Comparison of ENCODE assay signal across 17 mouse cellular contexts in genomic region chr4:148075881-148076280, GRCm38 (mm10). TPM values are rescaled to one million over a fixed set of nuclear protein-coding genes. Genes with fewer than 3 reads are reported as not detected.
A peak's percentile ranks its signal among the peaks of the same experiment; 100 is the strongest.
DNase-seq lines count a peak whose midpoint lies in the region; ATAC-seq and TF ChIP-seq lines count a peak whose summit lies in the region.
"Had no signal": no experiment of that assay in that cellular context is flagged by ENCODE, and none has a peak within 500 bp of the region (broad histone marks: within the 10 kb centered on the region; RNA-seq: fewer than 3 reads in every experiment).

No protein-coding gene starts in this region.

- 90% methylated on average over 6 of the region's 6 CpGs for WGBS in hindbrain, embryonic 10.5 days
- WGBS in hindbrain, embryonic 16.5 days = 92% methylated on average over 6 of the region's 6 CpGs

- TF ChIP-seq POLR2A in ES-Bruce4 (IDR thresholded peaks at IDR 0.05; ENCODE audit: insufficient read depth, low read length) (no peak), MEL (IDR thresholded peaks at IDR 0.05; ENCODE audit: control insufficient read depth in 1 of 2, insufficient read depth in 1 of 2, low read depth in 1 of 2, low read length in 2 of 2, poor library complexity in 1 of 2) (no peak)

- no peak for DNase-seq in gastrocnemius, adult 2 months
- DNase-seq in gastrocnemius, postnatal 36 days = no peak
- DNase-seq in hindbrain, embryonic 10.5 days (ENCODE audit: low spot score) = no peak
- DNase-seq in MEL (ENCODE audit: low read depth, low spot score) = no peak
- DNase-seq in frontal cortex, postnatal 14 days (ENCODE audit: low spot score in 2 of 2) = no peak
- DNase-seq: cerebellum, adult 11 months; cerebellum, adult 8-10 months had no signal

- H3K27me3 ChIP-seq in hindbrain, embryonic 10.5 days (ENCODE audit: insufficient read depth, poor library complexity, severe bottlenecking) = peaks cover 6% of the 10 kb centered on the region; the same call in 1 of the 2 replicates
- H3K27me3 ChIP-seq in hindbrain, embryonic 16.5 days (replicated peaks; ENCODE audit: control insufficient read depth, insufficient read depth, low read length) = no peaks in the 10 kb centered on the region
- no peaks in the 10 kb centered on the region for H3K27me3 ChIP-seq in ES-Bruce4 (ENCODE audit: control insufficient read depth, insufficient read depth, low read length, poor library complexity, severe bottlenecking)
- no peaks in the 10 kb centered on the region for H3K27me3 ChIP-seq in MEL (ENCODE audit: control insufficient read depth in 1 of 2, insufficient read depth in 2 of 2, low read length in 2 of 2)
- H3K27me3 ChIP-seq: embryonic facial prominence, embryonic 15.5 days had no signal

- peaks cover 19% of the 10 kb centered on the region for H3K36me3 ChIP-seq in hindbrain, embryonic 10.5 days
- no peaks in the 10 kb centered on the region for H3K36me3 ChIP-seq in hindbrain, embryonic 16.5 days (ENCODE audit: control insufficient read depth, insufficient read depth, low read length)
- peaks cover 14% of the 10 kb centered on the region for H3K36me3 ChIP-seq in ES-Bruce4 (ENCODE audit: control insufficient read depth, insufficient read depth, low read length, poor library complexity, severe bottlenecking)
- H3K36me3 ChIP-seq in MEL (ENCODE audit: control insufficient read depth in 1 of 2, insufficient read depth in 2 of 2, low read length in 2 of 2) = no peaks in the 10 kb centered on the region

- no peaks in the 10 kb centered on the region for H3K9me3 ChIP-seq in hindbrain, embryonic 10.5 days
- H3K9me3 ChIP-seq in hindbrain, embryonic 16.5 days (ENCODE audit: control insufficient read depth, low read length) = no peaks in the 10 kb centered on the region
- H3K9me3 ChIP-seq in ES-Bruce4 (replicated peaks; ENCODE audit: control insufficient read depth, insufficient read depth, low read length, poor library complexity, severe bottlenecking) = no peaks in the 10 kb centered on the region
- no peaks in the 10 kb centered on the region for H3K9me3 ChIP-seq in MEL (replicated peaks; ENCODE audit: insufficient read depth, low read length)
- H3K9me3 ChIP-seq: embryonic facial prominence, embryonic 15.5 days; G1E had no signal

- TF ChIP-seq EP300 in ES-Bruce4 (IDR thresholded peaks at IDR 0.05; ENCODE audit: insufficient read depth, low read depth, low read length) (no peak), MEL (IDR thresholded peaks at IDR 0.05; ENCODE audit: low read depth in 1 of 2, low read length in 2 of 2) (no peak)

- no peak overlapping the region for H3K9ac ChIP-seq in hindbrain, embryonic 16.5 days (ENCODE audit: low read depth, low read length)
- H3K9ac ChIP-seq in ES-Bruce4 (ENCODE audit: low read depth, poor library complexity, severe bottlenecking) = peak overlapping the region; percentile 7; the same call in 1 of the 2 replicates
- peak overlapping the region; percentile 32 for H3K9ac ChIP-seq in MEL (ENCODE audit: control insufficient read depth, low read depth, low read length, poor library complexity, severe bottlenecking)
- H3K9ac ChIP-seq: embryonic facial prominence, embryonic 15.5 days had no signal

- ATAC-seq in hindbrain, embryonic 16.5 days = no peak

- no peak for TF ChIP-seq CTCF in gastrocnemius, adult 2 months (IDR thresholded peaks at IDR 0.05)
- TF ChIP-seq CTCF in ES-Bruce4 (IDR thresholded peaks at IDR 0.05; ENCODE audit: low read depth, low read length) (no peak), MEL (IDR thresholded peaks at IDR 0.05 in 2 of 3, conservative IDR thresholded peaks at IDR 0.05 in 1 of 3; ENCODE audit: control insufficient read depth in 1 of 3, insufficient read depth in 1 of 3, low read depth in 2 of 3, low read length in 3 of 3, poor library complexity in 1 of 3, severe bottlenecking in 1 of 3) (no peak)

- no peak for TF ChIP-seq RAD21 in MEL (IDR thresholded peaks at IDR 0.05; ENCODE audit: low read depth, low read length)

- H3K4me1 ChIP-seq in hindbrain, embryonic 10.5 days (replicated peaks) = peaks cover 18% of the 10 kb centered on the region
- H3K4me1 ChIP-seq in hindbrain, embryonic 16.5 days (ENCODE audit: control insufficient read depth, insufficient read depth, low read depth, low read length) = peaks cover 2% of the 10 kb centered on the region; the same call in 1 of the 2 replicates
- H3K4me1 ChIP-seq in ES-Bruce4 (ENCODE audit: control insufficient read depth, insufficient read depth, low read length) = peaks cover 4% of the 10 kb centered on the region
- H3K4me1 ChIP-seq in MEL (ENCODE audit: control insufficient read depth in 1 of 2, insufficient read depth in 2 of 2, low read length in 2 of 2) = no peaks in the 10 kb centered on the region; a peak in 1 of 4 replicates

- H3K79me2 ChIP-seq in MEL (ENCODE audit: control insufficient read depth, insufficient read depth, low read length, poor library complexity) = no peaks in the 10 kb centered on the region

- H3K4me3 ChIP-seq in gastrocnemius, adult 2 months = no peak overlapping the region
- no peak overlapping the region for H3K4me3 ChIP-seq in hindbrain, embryonic 10.5 days
- H3K4me3 ChIP-seq in hindbrain, embryonic 16.5 days (ENCODE audit: low read length) = no peak overlapping the region
- no peak overlapping the region for H3K4me3 ChIP-seq in ES-Bruce4 (ENCODE audit: low read depth, low read length)
- no peak overlapping the region for H3K4me3 ChIP-seq in MEL (ENCODE audit: control insufficient read depth in 1 of 2, insufficient read depth in 1 of 2, low read depth in 2 of 2, low read length in 2 of 2)

- intact Hi-C loops in gastrocnemius, adult 2 months (cut with DNase I) = no loop called here
- intact Hi-C loops in gastrocnemius, postnatal 36 days (cut with DNase I) = no loop called here

- peak overlapping the region; percentile 72; the same call in 1 of the 2 replicates for H3K27ac ChIP-seq in gastrocnemius, adult 2 months
- peak overlapping the region; percentile 64; the same call in 1 of the 2 replicates for H3K27ac ChIP-seq in hindbrain, embryonic 10.5 days
- no peak overlapping the region for H3K27ac ChIP-seq in hindbrain, embryonic 16.5 days (ENCODE audit: low read depth, low read length)
- no peak overlapping the region for H3K27ac ChIP-seq in ES-Bruce4 (ENCODE audit: insufficient read depth, low read length)
- H3K27ac ChIP-seq in MEL (ENCODE audit: control insufficient read depth, low read depth, low read length) = no peak overlapping the region
- H3K27ac ChIP-seq: embryonic facial prominence, embryonic 15.5 days; kidney, postnatal 0 days had no signal

- no peak overlapping the region for H3K4me2 ChIP-seq in hindbrain, embryonic 16.5 days (ENCODE audit: low read length)

RNA-seq across cellular contexts. Expression of gene Agtrap, which starts 11.9 kb away (rescaled TPM):
- total RNA-seq in gastrocnemius, adult 2 months (2021) = 10 to 100 TPM in 1 of 2 experiments, 1 to 10 TPM in 1; 9.8 to 12.6 TPM
- total RNA-seq in gastrocnemius, postnatal 36 days (2021) = 10 to 100 TPM in 1 of 2 experiments, 1 to 10 TPM in 1; 9.8 to 11.4 TPM
- 15.6 and 15.7 TPM in 2 replicates for polyA plus RNA-seq in hindbrain, embryonic 10.5 days (2016; fragmentation: Nextera tagmentation; extraction: Ambion mirVana)
- polyA plus RNA-seq in hindbrain, embryonic 16.5 days (2015; fragmentation: Nextera tagmentation; extraction: Ambion mirVana) = 7.4 and 9.3 TPM in 2 replicates
- polyA plus RNA-seq in ES-Bruce4 (2011; ENCODE audit: insufficient read depth, insufficient read length, low read depth, missing spikeins) = 48.2 and 60.6 TPM in 2 replicates
- total RNA-seq in MEL (2012; rRNA removed) = 5.0 and 6.4 TPM in 2 replicates
- polyA plus RNA-seq in MEL (2012; ENCODE audit: insufficient read depth in 1 of 2, insufficient read length in 2 of 2, low read depth in 1 of 2, low replicate concordance in 2 of 2, missing spikeins in 1 of 2) = 10 to 100 TPM in 1 of 2 experiments, not detected in 1; 16.0 TPM

RNA-seq across cellular contexts. Expression of gene Mthfr, which starts 37.0 kb away (rescaled TPM):
- 10 to 100 TPM in 1 of 2 experiments, 1 to 10 TPM in 1; 6.9 to 14.2 TPM for total RNA-seq in gastrocnemius, adult 2 months (2021)
- 1 to 10 TPM; 5.6 to 9.6 TPM for total RNA-seq in gastrocnemius, postnatal 36 days (2021)
- 28.1 and 30.0 TPM in 2 replicates for polyA plus RNA-seq in hindbrain, embryonic 10.5 days (2016; fragmentation: Nextera tagmentation; extraction: Ambion mirVana)
- polyA plus RNA-seq in hindbrain, embryonic 16.5 days (2015; fragmentation: Nextera tagmentation; extraction: Ambion mirVana) = 16.5 and 18.5 TPM in 2 replicates
- polyA plus RNA-seq in ES-Bruce4 (2011; ENCODE audit: insufficient read depth, insufficient read length, low read depth, missing spikeins) (9.5 and 13.7 TPM in 2 replicates), MEL (2012; ENCODE audit: insufficient read depth in 1 of 2, insufficient read length in 2 of 2, low read depth in 1 of 2, low replicate concordance in 2 of 2, missing spikeins in 1 of 2) (10 to 100 TPM in 1 of 2 experiments, not detected in 1; 15.5 TPM)
- 7.4 and 12.4 TPM in 2 replicates for total RNA-seq in MEL (2012; rRNA removed)

RNA-seq across cellular contexts. Expression of gene Clcn6, which starts 37.3 kb away (rescaled TPM):
- total RNA-seq in gastrocnemius, adult 2 months (2021) = 1 to 10 TPM; 4.7 to 5.0 TPM
- 1 to 10 TPM; 3.9 to 4.6 TPM for total RNA-seq in gastrocnemius, postnatal 36 days (2021)
- 13.9 and 17.8 TPM in 2 replicates for polyA plus RNA-seq in hindbrain, embryonic 10.5 days (2016; fragmentation: Nextera tagmentation; extraction: Ambion mirVana)
- 29.9 and 33.5 TPM in 2 replicates for polyA plus RNA-seq in hindbrain, embryonic 16.5 days (2015; fragmentation: Nextera tagmentation; extraction: Ambion mirVana)
- polyA plus RNA-seq in ES-Bruce4 (2011; ENCODE audit: insufficient read depth, insufficient read length, low read depth, missing spikeins) (13.7 and 16.7 TPM in 2 replicates), MEL (2012; ENCODE audit: insufficient read depth in 1 of 2, insufficient read length in 2 of 2, low read depth in 1 of 2, low replicate concordance in 2 of 2, missing spikeins in 1 of 2) (10 to 100 TPM in 1 of 2 experiments, not detected in 1; 17.5 TPM)
- 5.8 and 8.2 TPM in 2 replicates for total RNA-seq in MEL (2012; rRNA removed)

RNA-seq across cellular contexts. Expression of gene Mad2l2, which starts 54.3 kb away (rescaled TPM):
- 10 to 100 TPM; 10.3 to 18.0 TPM for total RNA-seq in gastrocnemius, adult 2 months (2021)
- total RNA-seq in gastrocnemius, postnatal 36 days (2021) = 10 to 100 TPM; 10.9 to 12.6 TPM
- polyA plus RNA-seq in hindbrain, embryonic 10.5 days (2016; fragmentation: Nextera tagmentation; extraction: Ambion mirVana) = 74.3 and 86.9 TPM in 2 replicates
- polyA plus RNA-seq in hindbrain, embryonic 16.5 days (2015; fragmentation: Nextera tagmentation; extraction: Ambion mirVana) = 98.0 and 105 TPM in 2 replicates
- 45.9 and 60.3 TPM in 2 replicates for polyA plus RNA-seq in ES-Bruce4 (2011; ENCODE audit: insufficient read depth, insufficient read length, low read depth, missing spikeins)
- 28.4 and 28.6 TPM in 2 replicates for total RNA-seq in MEL (2012; rRNA removed)
- 10 to 100 TPM in 1 of 2 experiments, not detected in 1; 44.8 TPM for polyA plus RNA-seq in MEL (2012; ENCODE audit: insufficient read depth in 1 of 2, insufficient read length in 2 of 2, low read depth in 1 of 2, low replicate concordance in 2 of 2, missing spikeins in 1 of 2)

RNA-seq across cellular contexts. Expression of gene Draxin, which starts 54.6 kb away (rescaled TPM):
- under 1 TPM in 1 of 2 experiments, not detected in 1; 0.03 TPM for total RNA-seq in gastrocnemius, adult 2 months (2021)
- total RNA-seq in gastrocnemius, postnatal 36 days (2021) = under 1 TPM in 1 of 2 experiments, not detected in 1; 0.10 TPM
- 6.5 and 13.1 TPM in 2 replicates for polyA plus RNA-seq in hindbrain, embryonic 10.5 days (2016; fragmentation: Nextera tagmentation; extraction: Ambion mirVana)
- polyA plus RNA-seq in hindbrain, embryonic 16.5 days (2015; fragmentation: Nextera tagmentation; extraction: Ambion mirVana) = 12.0 and 14.9 TPM in 2 replicates
- 0.17 and 0.22 TPM in 2 replicates for polyA plus RNA-seq in ES-Bruce4 (2011; ENCODE audit: insufficient read depth, insufficient read length, low read depth, missing spikeins)
- total RNA-seq in MEL (2012; rRNA removed) = 0.03 and 0.08 TPM in 2 replicates
- under 1 TPM in 1 of 2 experiments, not detected in 1; 0.17 TPM for polyA plus RNA-seq in MEL (2012; ENCODE audit: insufficient read depth in 1 of 2, insufficient read length in 2 of 2, low read depth in 1 of 2, low replicate concordance in 2 of 2, missing spikeins in 1 of 2)
- total RNA-seq: gastrocnemius, postnatal 25 days; heart, postnatal 10 days; hematopoietic stem cell, adult 5-6 weeks had no signal
- polyA plus RNA-seq: erythroblast, embryonic 14.5 days; G1E; heart, embryonic 14.5 days had no signal

Comparison
In these comparisons a context has a peak if more than half of its experiments do, and no peak if none do; other contexts are left out.
1. H3K27ac ChIP-seq: peak in gastrocnemius, adult 2 months (single experiment) and hindbrain, embryonic 10.5 days (single experiment); none in hindbrain, embryonic 16.5 days (single experiment), ES-Bruce4 (single experiment) and MEL (single experiment).